In genomic region chr2:167597492-167598186, GRCm38 (mm10) we compare ENCODE assay signal across 7 mouse cellular contexts. TPM values are rescaled to one million over a fixed set of nuclear protein-coding genes. Genes with fewer than 3 reads are reported as not detected.
DNase-seq lines count a peak whose midpoint lies in the region; ATAC-seq and TF ChIP-seq lines count a peak whose summit lies in the region.

No protein-coding gene starts in this region.

- no peaks in the 10 kb centered on the region for H3K36me3 ChIP-seq in ES-E14 (ENCODE audit: control insufficient read depth, insufficient read depth, low read length, poor library complexity, severe bottlenecking)
- H3K36me3 ChIP-seq in limb, embryonic 11.5 days (ENCODE audit: control insufficient read depth, insufficient read depth, low read length): no peaks in the 10 kb centered on the region
- no peaks in the 10 kb centered on the region for H3K36me3 ChIP-seq in neural tube, embryonic 13.5 days

- 15% methylated on average over 40 of the region's 40 CpGs for WGBS in limb, embryonic 11.5 days
- WGBS in neural tube, embryonic 13.5 days: 28% methylated on average over 40 of the region's 40 CpGs

- peaks cover 0 to 7% of the 10 kb centered on the region in 2 experiments; a peak in 1 of 4 replicates for H3K4me1 ChIP-seq in ES-E14 (ENCODE audit: control insufficient read depth in 2 of 2, insufficient read depth in 2 of 2, low read length in 2 of 2, poor library complexity in 1 of 2)
- H3K4me1 ChIP-seq in limb, embryonic 11.5 days (ENCODE audit: control insufficient read depth, insufficient read depth, low read length): peaks cover 40% of the 10 kb centered on the region
- peaks cover 39% of the 10 kb centered on the region for H3K4me1 ChIP-seq in neural tube, embryonic 13.5 days (replicated peaks)

- in situ Hi-C loops in ES-E14 (cut with MboI; ENCODE audit: low sequenced_read_pairs in 2 of 2, unreplicated experiment in 2 of 2): loop anchor here in 1 of 2 experiments (5.0 kb wide), 1 partner anchor 50 kb away; no protein-coding TSS in a partner anchor

- H3K4me3 ChIP-seq in ES-E14 (ENCODE audit: insufficient read depth in 1 of 2, low read depth in 1 of 2, low read length in 2 of 2, poor library complexity in 1 of 2, severe bottlenecking in 1 of 2): peak overlapping the region; percentile 58 to 59; a peak in 3 of 4 replicates
- H3K4me3 ChIP-seq in limb, embryonic 11.5 days (ENCODE audit: low read depth, low read length): peak overlapping the region; percentile 20; the same call in 1 of the 2 replicates
- H3K4me3 ChIP-seq in neural tube, embryonic 13.5 days: 0 out of 2 replicates have a peak overlapping the region, but pooled peaks have one; percentile 4

- DNase-seq in 3T3-L1 (ENCODE audit: low read depth, low spot score) (peak; percentile 56), ES-E14 (ENCODE audit: low read depth, low spot score) (no peak)
- peak; percentile 49 to 66 for DNase-seq in heart, adult 9 months (ENCODE audit: low spot score in 2 of 2)
- DNase-seq in limb, embryonic 11.5 days (ENCODE audit: low spot score): peak; percentile 90
- no peak for DNase-seq in cerebellum, adult 11-12 months
- DNase-seq in cerebellum, postnatal 25 days: no peak

- ATAC-seq in limb, embryonic 11.5 days (ENCODE audit: insufficient number of reproducible peaks, low FRiP score, low TSS enrichment, low read depth): peak; percentile 81
- ATAC-seq in neural tube, embryonic 13.5 days (ENCODE audit: low read depth): peak; percentile 54

- no peaks in the 10 kb centered on the region for H3K9me3 ChIP-seq in ES-E14 (ENCODE audit: control insufficient read depth, insufficient read depth, low read depth, low read length)
- H3K9me3 ChIP-seq in limb, embryonic 11.5 days (ENCODE audit: control insufficient read depth, low read length): no peaks in the 10 kb centered on the region
- H3K9me3 ChIP-seq in neural tube, embryonic 13.5 days: no peaks in the 10 kb centered on the region

- H3K4me2 ChIP-seq in limb, embryonic 11.5 days (ENCODE audit: low read depth, severe bottlenecking): peak overlapping the region; percentile 34
- H3K4me2 ChIP-seq in neural tube, embryonic 13.5 days: peak overlapping the region; percentile 46

- peak overlapping the region; percentile 40 for H3K9ac ChIP-seq in ES-E14 (ENCODE audit: insufficient read depth, low read depth, low read length, poor library complexity, severe bottlenecking)
- no peak overlapping the region for H3K9ac ChIP-seq in limb, embryonic 11.5 days (ENCODE audit: low read length)
- peak overlapping the region; percentile 60 for H3K9ac ChIP-seq in neural tube, embryonic 13.5 days

- H3K27ac ChIP-seq in ES-E14 (ENCODE audit: insufficient read depth, low read depth, low read length, poor library complexity, severe bottlenecking): no peak overlapping the region
- peak overlapping the region; percentile 91 for H3K27ac ChIP-seq in limb, embryonic 11.5 days (replicated peaks; ENCODE audit: low read depth, low read length)
- peak overlapping the region; percentile 73 for H3K27ac ChIP-seq in neural tube, embryonic 13.5 days (replicated peaks)

- H3K27me3 ChIP-seq in limb, embryonic 11.5 days (ENCODE audit: control insufficient read depth, insufficient read depth, low read length): no peaks in the 10 kb centered on the region
- peaks cover 7% of the 10 kb centered on the region for H3K27me3 ChIP-seq in neural tube, embryonic 13.5 days

TF ChIP-seq in ES-E14, 5 proteins besides CTCF, POLR2A, EP300 and RAD21:
- TF ChIP-seq HCFC1 (IDR thresholded peaks at IDR 0.05; ENCODE audit: borderline replicate concordance, insufficient read depth, low read length) (no peak), CHD2 (IDR thresholded peaks at IDR 0.05; ENCODE audit: low read depth, low read length) (no peak), MAFK (IDR thresholded peaks at IDR 0.05; ENCODE audit: insufficient read depth, low read depth, low read length) (no peak), ZC3H11A (IDR thresholded peaks at IDR 0.05; ENCODE audit: borderline replicate concordance, low read depth, low read length) (no peak), ZNF384 (IDR thresholded peaks at IDR 0.05; ENCODE audit: low read depth, low read length) (no peak)

RNA-seq across cellular contexts. Expression of gene Ube2v1, which starts 34.3 kb away (rescaled TPM):
- 68.2 and 115 TPM in 2 replicates for total RNA-seq in ES-E14 (2012; rRNA removed)
- polyA plus RNA-seq in limb, embryonic 11.5 days (2014; fragmentation: Nextera tagmentation; extraction: Ambion mirVana): 264 and 267 TPM in 2 replicates
- polyA plus RNA-seq in neural tube, embryonic 13.5 days (2015; fragmentation: Nextera tagmentation; extraction: Ambion mirVana): 326 and 340 TPM in 2 replicates

RNA-seq across cellular contexts. Expression of gene Snai1, which starts 59.6 kb away (rescaled TPM):
- 1.4 and 3.4 TPM in 2 replicates for total RNA-seq in ES-E14 (2012; rRNA removed)
- polyA plus RNA-seq in limb, embryonic 11.5 days (2014; fragmentation: Nextera tagmentation; extraction: Ambion mirVana): 102 and 104 TPM in 2 replicates
- polyA plus RNA-seq in neural tube, embryonic 13.5 days (2015; fragmentation: Nextera tagmentation; extraction: Ambion mirVana): 9.8 and 13.0 TPM in 2 replicates

Comparison
In these comparisons a context has a peak if more than half of its experiments do, and no peak if none do; other contexts are left out.
1. DNase-seq: peak in 3T3-L1 (single experiment), heart, adult 9 months (2 of 2) and limb, embryonic 11.5 days (single experiment); none in ES-E14 (single experiment), cerebellum, adult 11-12 months (single experiment) and cerebellum, postnatal 25 days (0 of 2).
2. H3K4me3 ChIP-seq: peak in every context shown above with its lines; median percentile 58 in ES-E14; 20 in limb, embryonic 11.5 days; 4 in neural tube, embryonic 13.5 days.